Mouse (Mus musculus): ENCODE measurements around the gene Gm17268.

Gm17268 gene

DNA sequence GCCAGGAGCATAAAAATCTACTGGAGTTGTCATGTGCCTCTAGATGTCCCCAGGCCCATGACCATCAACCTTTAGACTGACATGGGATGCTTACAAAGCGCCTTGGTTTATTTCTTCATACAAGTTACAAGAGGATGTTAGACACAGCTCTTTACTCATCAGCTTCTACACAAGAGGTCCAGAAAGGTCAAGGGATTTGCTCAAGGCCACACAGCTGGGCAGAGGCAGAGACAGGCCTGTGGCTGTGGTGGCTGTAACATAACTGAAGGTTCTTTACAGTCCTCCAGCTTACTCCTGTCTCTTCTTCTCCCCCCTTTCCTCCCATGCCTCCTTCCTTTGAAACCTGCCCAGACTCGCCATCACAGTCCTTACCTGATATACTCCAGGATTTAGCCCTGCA, 8.2 kb downstream of the Gm17268 start:
- no peak for DNase-seq

DNA sequence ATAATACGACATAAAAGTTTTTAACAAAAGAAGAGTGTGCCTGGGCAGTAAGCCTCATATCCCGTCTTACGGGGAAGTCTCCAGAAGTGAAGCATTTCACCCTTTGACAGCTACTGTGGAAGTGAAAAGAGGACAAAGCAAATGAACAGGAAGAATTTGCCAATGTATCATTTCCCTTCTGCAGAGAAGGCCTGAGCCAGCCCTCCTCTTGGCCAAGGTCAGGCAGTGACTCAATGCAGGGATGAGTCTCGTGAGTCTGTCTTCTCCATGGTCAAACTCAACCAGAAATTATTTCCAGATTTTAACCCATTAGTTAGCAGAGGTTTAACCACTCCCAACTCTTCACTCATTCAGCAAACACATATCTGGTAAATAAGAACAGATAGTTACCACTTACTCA, 14.6 kb downstream of the Gm17268 start:
- peak; percentile 92 for DNase-seq

DNA sequence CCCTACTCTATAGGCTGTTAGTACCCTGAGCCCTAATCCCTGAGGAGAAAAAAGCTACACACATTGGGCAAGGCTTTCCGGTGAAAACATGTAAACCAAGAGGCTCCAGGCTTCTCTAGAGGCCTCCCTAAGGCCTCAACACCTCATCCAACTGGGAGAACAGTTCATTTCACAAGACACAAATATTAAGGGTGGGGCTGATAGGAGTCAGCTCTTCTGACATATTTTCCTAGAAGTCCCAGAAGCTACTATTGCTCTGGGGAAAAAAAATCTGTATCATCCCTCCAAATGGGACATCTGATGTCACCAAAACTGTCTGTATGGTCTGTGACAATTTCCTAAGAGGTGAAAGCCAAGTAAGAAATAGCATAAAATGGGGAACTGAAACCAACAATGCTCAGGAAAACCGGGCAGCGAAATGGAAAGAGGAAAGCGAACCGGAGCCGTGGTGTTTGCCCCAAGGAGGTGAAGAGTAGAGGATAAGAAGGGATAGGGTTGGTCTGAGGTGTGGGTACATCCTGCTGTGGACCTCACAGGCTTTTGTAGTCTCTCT, 15.8 kb downstream of the Gm17268 start:
- DNase-seq, result no peak

GRCm38 (mm10) chr11:82021406-82021805, 17.0 kb downstream of the Gm17268 start:
- no peak for DNase-seq

GRCm38 (mm10) chr11:82019793-82020192, 18.6 kb downstream of the Gm17268 start:
- DNase-seq, result no peak

DNA sequence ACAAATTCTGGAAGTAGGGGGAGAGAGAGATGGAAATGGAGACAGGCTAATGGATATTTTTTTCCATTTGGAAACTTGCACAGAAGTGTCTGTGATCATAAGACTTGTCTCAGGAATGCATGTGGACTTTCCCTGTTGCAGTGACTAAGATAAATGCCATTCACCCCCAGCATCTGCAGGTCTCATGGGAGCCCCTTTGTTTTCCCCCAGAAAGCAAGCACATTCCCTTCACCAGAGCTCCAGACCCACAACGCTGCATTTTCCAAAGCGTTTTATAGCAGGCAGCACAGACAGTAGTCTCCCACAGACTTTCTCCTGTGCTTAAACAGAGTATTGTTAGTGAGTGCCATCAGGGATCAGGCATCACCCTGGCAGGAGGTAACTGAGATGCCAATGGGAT, 19.0 kb downstream of the Gm17268 start:
- no peak for DNase-seq

DNA sequence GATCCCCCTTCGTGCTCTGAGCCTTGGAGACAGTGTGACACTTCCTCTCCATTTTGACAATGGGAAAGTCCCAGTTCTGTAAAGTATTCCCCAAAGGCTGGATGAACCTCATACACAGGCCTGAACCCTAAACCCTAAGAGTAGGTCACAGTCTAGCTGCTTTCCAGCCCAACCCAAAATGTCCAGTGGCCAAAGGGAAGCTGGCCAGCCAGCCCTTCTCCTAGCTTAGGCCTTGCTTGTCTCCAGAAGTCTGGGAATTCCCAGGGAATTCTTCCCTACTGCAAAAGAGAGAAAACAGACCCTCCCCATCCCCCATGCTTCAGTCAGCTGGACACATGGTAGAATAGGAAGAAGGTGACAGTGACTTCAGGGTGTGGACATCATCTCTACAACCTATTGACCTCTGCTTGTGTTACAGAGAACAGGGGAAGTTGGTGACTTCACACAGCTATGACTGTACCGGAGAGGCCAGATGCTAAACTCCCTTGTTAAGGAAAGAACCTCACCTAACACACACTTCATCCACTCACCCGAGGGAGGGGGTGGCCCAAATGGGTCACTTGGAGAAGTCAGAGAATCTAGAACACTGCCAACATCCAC, 22.1 kb downstream of the Gm17268 start:
- peak; percentile 96 for DNase-seq

- DNase-seq, result no peak
These were observed 23.3 kb downstream of the Gm17268 start for GRCm38 (mm10) chr11:82015066-82015465.

- no peak for DNase-seq
These were observed 24.6 kb downstream of the Gm17268 start for GRCm38 (mm10) chr11:82013756-82014155.

DNA sequence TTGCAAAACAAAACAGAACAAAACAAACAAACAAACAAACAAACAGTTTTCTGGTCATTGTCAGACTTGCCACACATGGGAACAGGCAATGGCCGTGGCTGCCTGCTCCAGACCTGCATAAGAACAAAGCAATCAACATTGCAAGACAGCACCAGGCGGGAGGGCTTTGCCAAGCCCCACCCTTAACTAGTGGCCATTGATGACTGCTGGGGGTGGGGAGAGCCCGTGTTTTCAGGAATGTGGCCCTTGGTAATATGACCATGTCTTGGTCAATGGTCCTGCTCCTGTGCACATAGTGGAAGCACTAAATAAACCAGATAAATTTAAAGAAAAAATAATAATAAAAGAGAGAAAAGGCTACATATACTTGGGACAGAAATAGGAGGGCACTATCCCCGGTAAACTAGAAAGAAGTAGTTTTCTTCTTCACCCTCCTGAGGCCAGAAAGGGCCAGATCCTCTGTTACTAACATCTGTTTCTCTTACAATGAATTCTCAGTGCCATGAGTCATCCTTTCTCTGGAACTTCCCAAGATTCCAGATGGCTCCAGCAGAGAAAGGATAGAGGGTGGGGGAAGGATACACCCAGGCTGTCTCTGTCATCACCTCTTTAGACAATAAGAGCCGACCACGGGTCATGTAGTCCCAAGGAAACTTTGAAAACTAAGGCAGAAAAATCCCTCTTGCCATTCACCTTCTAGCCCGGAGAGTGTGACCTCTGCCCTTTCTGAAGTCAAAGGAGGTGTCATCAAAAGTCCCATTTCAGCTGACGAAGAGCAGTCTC, 26.8 kb downstream of the Gm17268 start:
- DNase-seq, result peak; percentile 97

DNA sequence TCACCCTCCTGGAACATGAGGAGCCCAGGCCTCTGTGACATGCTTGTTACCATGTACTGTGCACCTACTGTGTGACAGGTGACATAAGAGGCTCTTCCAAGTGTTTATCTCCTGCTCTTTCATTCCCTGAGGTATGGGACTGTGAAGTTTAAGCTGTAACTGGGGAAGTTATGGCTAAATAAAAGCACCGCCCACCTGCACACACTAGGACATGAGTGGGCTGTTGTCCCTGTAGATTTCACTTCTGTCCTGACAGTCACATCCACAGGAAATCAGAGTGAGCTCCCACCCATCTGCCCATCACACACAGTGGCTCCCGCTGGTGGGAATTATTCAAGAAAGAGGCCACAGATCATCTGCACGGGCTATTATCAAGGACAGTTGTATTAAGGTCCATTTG, 28.2 kb downstream of the Gm17268 start:
- DNase-seq, result no peak

- DNase-seq, result peak; percentile 99
These were observed 31.5 kb downstream of the Gm17268 start for GRCm38 (mm10) chr11:82006796-82007423.

- peak; percentile 96 for DNase-seq
These were observed 33.6 kb downstream of the Gm17268 start for GRCm38 (mm10) chr11:82004810-82005209.

GRCm38 (mm10) chr11:82000581-82000980, 37.8 kb downstream of the Gm17268 start:
- no peak for DNase-seq

- peak; percentile 84 for DNase-seq
These were observed 38.9 kb downstream of the Gm17268 start for GRCm38 (mm10) chr11:81999469-81999868.

DNA sequence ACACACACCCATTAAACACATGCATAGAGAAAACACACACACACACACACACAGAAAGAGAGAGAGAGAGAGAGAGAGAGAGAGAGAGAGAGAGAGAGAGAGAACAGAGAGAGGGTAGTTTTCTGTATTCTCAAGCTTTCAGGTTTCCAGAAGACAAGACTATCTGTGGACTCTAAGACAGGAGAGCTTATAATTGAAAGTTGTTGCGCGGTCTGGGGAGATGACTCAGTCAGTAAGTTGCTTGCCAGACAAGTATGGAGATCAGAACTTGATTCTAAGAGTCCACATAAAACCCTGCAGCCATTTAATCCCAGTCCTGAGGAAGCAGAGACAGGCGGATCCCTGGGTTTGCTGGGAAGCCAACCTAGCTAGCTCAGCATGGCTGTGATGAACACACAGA, 39.7 kb downstream of the Gm17268 start:
- no peak for DNase-seq

DNA sequence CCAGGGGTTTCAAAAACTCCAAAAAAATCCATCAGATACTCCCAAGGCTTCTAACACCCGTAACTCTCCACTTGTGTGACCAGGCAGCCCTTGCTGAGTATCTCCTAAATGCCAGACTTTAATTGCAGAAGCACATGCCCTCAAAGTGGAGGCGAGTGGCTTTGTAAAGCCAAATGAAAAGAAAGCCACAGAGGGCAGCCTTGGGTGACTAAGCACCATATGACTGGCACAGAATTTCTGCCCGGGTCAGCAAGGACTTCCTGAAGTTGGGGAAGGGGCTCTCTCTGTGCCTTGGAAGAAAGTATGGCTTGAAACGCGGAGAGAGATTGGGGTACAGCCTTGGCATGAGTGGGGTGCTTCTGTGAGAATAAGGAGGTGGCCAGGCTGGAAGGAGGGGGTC, 41.3 kb downstream of the Gm17268 start:
- DNase-seq, result no peak

DNA sequence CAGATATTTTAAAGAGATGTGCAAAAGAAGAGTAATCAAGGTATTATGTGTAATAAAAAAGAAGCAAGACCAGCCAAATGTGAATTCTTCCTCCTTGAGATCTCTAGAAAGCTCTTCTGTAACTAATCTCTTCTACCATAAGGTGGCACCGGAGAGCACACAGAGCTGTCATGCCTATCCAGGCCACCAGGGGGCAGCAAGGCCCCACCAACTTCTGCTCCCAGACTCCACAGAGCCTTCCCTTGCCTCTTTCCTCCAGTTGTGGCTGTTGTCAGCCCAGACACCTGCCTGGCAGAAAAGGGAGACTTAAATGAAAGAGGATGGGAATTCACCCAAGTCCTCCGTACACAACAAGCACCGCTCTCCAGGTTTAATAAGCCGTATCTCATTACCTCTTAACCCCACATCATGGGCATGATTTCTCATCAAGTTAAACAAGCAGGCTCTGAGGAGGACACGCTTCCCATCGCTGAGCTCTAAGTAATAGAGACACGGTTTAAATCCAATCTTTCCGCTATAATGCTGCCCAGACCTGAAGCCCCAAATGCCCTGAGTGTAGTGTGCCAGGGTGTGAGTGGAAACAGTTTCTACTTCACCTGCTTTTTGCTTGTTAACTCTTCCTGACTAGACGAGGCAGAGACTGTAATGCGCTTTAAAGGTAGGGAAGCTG, 42.1 kb downstream of the Gm17268 start:
- DNase-seq, result peak; percentile 92

DNA sequence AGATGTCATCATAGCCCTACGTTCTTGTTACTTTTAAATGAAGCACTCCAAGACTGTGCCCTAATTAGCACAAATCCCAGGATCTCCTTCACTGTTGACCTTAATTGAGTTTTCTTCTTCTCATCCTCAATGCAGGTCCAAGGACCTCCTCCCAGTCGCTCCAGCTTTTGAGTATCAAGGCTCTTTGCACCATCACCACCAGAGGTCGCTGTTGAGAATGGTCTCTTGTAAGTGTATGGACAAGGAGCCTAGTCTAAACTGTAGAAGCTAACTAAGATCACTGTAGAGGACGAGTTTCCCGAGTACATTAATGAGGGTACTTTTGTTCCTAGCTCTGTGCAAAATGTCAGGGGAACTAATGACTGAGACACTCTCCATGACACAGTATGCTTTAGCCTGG, 55.2 kb downstream of the Gm17268 start:
- DNase-seq, result peak; percentile 90

DNA sequence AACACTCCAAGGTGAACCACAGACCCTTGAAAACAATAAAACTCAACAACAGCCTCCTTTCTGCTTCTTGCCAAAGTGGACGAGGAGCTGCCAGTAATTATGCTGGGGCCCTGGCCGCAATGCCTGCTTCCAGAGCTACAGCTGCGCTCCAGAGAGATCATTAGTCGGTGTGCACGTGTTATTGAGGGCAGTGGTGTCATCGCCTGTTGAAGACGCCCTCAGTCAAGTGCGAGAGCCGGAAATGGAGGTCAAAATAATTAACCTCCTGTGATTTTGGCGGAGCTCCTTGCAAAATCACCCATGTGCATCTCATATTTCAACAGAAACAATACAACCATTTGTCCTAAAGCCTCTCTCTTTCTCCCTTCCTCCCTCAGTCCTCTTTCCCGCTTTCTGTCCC, 56.2 kb downstream of the Gm17268 start:
- DNase-seq, result no peak

Data from heart, adult 11 months (tissue).